8 mouse cellular contexts compared by ENCODE assay signal in genomic region chr17:15825481-15826396, GRCm38 (mm10). TPM values are rescaled to one million over a fixed set of nuclear protein-coding genes. Genes with fewer than 3 reads are reported as not detected.
DNase-seq lines count a peak whose midpoint lies in the region; ATAC-seq and TF ChIP-seq lines count a peak whose summit lies in the region.

No protein-coding gene starts in this region.

- peak overlapping the region; percentile 43 for H3K4me3 ChIP-seq in thymus, adult 2 months (ENCODE audit: control insufficient read depth, insufficient read depth, low read length)
- H3K4me3 ChIP-seq in intestine, embryonic 14.5 days (ENCODE audit: low read depth, low read length), result peak overlapping the region; percentile 94
- peak overlapping the region; percentile 60 for H3K4me3 ChIP-seq in liver, embryonic 13.5 days (replicated peaks)
- H3K4me3 ChIP-seq in neural tube, embryonic 14.5 days (ENCODE audit: low read depth, low read length), result peak overlapping the region; percentile 68

- peaks cover 12% of the 10 kb centered on the region for H3K27me3 ChIP-seq in thymus, adult 2 months (ENCODE audit: control insufficient read depth, insufficient read depth, low read length)
- H3K27me3 ChIP-seq in intestine, embryonic 14.5 days (replicated peaks; ENCODE audit: control insufficient read depth, insufficient read depth, low read length), result 0 out of 2 replicates have a peak, but pooled peaks cover 4% of the 10 kb centered on the region
- H3K27me3 ChIP-seq in liver, embryonic 13.5 days, result peaks cover 77% of the 10 kb centered on the region
- H3K27me3 ChIP-seq in neural tube, embryonic 14.5 days (ENCODE audit: control insufficient read depth, insufficient read depth, low read length), result no peaks in the 10 kb centered on the region

- 2% methylated on average over 102 of the region's 102 CpGs for WGBS in thymus, adult 2 months
- WGBS in intestine, embryonic 14.5 days, result under 1% methylated on average over 89 of the region's 102 CpGs
- WGBS in liver, embryonic 13.5 days (ENCODE audit: insufficient replicate concordance), result 2% methylated on average over 89 of the region's 102 CpGs
- WGBS in neural tube, embryonic 14.5 days, result under 1% methylated on average over 76 of the region's 102 CpGs

- H3K9me3 ChIP-seq in intestine, embryonic 14.5 days (ENCODE audit: control insufficient read depth, low read length), result no peaks in the 10 kb centered on the region
- H3K9me3 ChIP-seq in liver, embryonic 13.5 days (replicated peaks), result no peaks in the 10 kb centered on the region
- no peaks in the 10 kb centered on the region for H3K9me3 ChIP-seq in neural tube, embryonic 14.5 days (ENCODE audit: control insufficient read depth, low read length)

- H3K4me1 ChIP-seq in thymus, adult 2 months (replicated peaks; ENCODE audit: control insufficient read depth, insufficient read depth, low read length), result peaks cover 24% of the 10 kb centered on the region
- H3K4me1 ChIP-seq in intestine, embryonic 14.5 days (replicated peaks; ENCODE audit: control insufficient read depth, insufficient read depth, low read length), result peaks cover 20% of the 10 kb centered on the region; the same call in 1 of the 2 replicates
- peaks cover 13% of the 10 kb centered on the region for H3K4me1 ChIP-seq in liver, embryonic 13.5 days (replicated peaks)
- H3K4me1 ChIP-seq in neural tube, embryonic 14.5 days (ENCODE audit: control insufficient read depth, insufficient read depth, low read length), result peaks cover 21% of the 10 kb centered on the region; the same call in 1 of the 2 replicates

- H3K27ac ChIP-seq in thymus, adult 2 months (ENCODE audit: control insufficient read depth, insufficient read depth, low read length), result no peak overlapping the region
- H3K27ac ChIP-seq in intestine, embryonic 14.5 days (ENCODE audit: low read depth), result peak overlapping the region; percentile 96
- no peak overlapping the region; the same call in 1 of the 2 replicates for H3K27ac ChIP-seq in liver, embryonic 13.5 days
- peak overlapping the region; percentile 93 for H3K27ac ChIP-seq in neural tube, embryonic 14.5 days (ENCODE audit: low read depth, low read length)

- peak; percentile 24 for DNase-seq in thymus, adult 2 months
- no peak for DNase-seq in thymus, adult 18-20 months
- DNase-seq in brain, embryonic 14.5 days (ENCODE audit: low read depth), result peak; percentile 65
- DNase-seq in gastrocnemius, postnatal 10 days, result peak; percentile 64
- peak; percentile 85 for DNase-seq in intestine, embryonic 14.5 days (ENCODE audit: low spot score)
- DNase-seq in liver, embryonic 13.5 days, result no peak
- DNase-seq in yolk sac, embryonic 10.5 days (ENCODE audit: low spot score), result peak; percentile 57

- no peaks in the 10 kb centered on the region for H3K36me3 ChIP-seq in thymus, adult 2 months (ENCODE audit: control insufficient read depth, insufficient read depth, low read length)
- peaks cover 4% of the 10 kb centered on the region for H3K36me3 ChIP-seq in intestine, embryonic 14.5 days (ENCODE audit: control insufficient read depth, insufficient read depth, low read length)
- no peaks in the 10 kb centered on the region for H3K36me3 ChIP-seq in liver, embryonic 13.5 days
- no peaks in the 10 kb centered on the region; the same call in 1 of the 2 replicates for H3K36me3 ChIP-seq in neural tube, embryonic 14.5 days (ENCODE audit: control insufficient read depth, insufficient read depth, low read length)

- ATAC-seq in intestine, embryonic 14.5 days (replicated peaks; ENCODE audit: low FRiP score, low TSS enrichment, low read depth), result peak; percentile 56
- peak; percentile 56 for ATAC-seq in liver, embryonic 13.5 days (ENCODE audit: low read depth)
- ATAC-seq in neural tube, embryonic 14.5 days (ENCODE audit: low read depth), result peak; percentile 47

- TF ChIP-seq CTCF in thymus, adult 2 months (IDR thresholded peaks at IDR 0.05; ENCODE audit: borderline replicate concordance, control insufficient read depth, extremely low read depth, insufficient read depth, low read length, poor library complexity), result no peak
- no peak for TF ChIP-seq CTCF in brain, embryonic 14.5 days (IDR thresholded peaks at IDR 0.05; ENCODE audit: borderline replicate concordance, extremely low read depth, insufficient read depth, insufficient read length)

- H3K9ac ChIP-seq in intestine, embryonic 14.5 days (ENCODE audit: low read length), result peak overlapping the region; percentile 96
- peak overlapping the region; percentile 65 for H3K9ac ChIP-seq in liver, embryonic 13.5 days
- H3K9ac ChIP-seq in neural tube, embryonic 14.5 days (replicated peaks; ENCODE audit: low read depth, low read length), result peak overlapping the region; percentile 89

- TF ChIP-seq POLR2A in thymus, adult 2 months (IDR thresholded peaks at IDR 0.05; ENCODE audit: control insufficient read depth, extremely low read depth, insufficient read depth, low read length, poor library complexity), result no peak
- no peak for TF ChIP-seq POLR2A in brain, embryonic 14.5 days (IDR thresholded peaks at IDR 0.05; ENCODE audit: borderline replicate concordance, extremely low read depth, insufficient read depth, insufficient read length, poor library complexity, severe bottlenecking)

- peak overlapping the region; percentile 86 for H3K4me2 ChIP-seq in intestine, embryonic 14.5 days (ENCODE audit: low read length)
- peak overlapping the region; percentile 64 for H3K4me2 ChIP-seq in liver, embryonic 13.5 days
- H3K4me2 ChIP-seq in neural tube, embryonic 14.5 days (ENCODE audit: low read depth, low read length), result peak overlapping the region; percentile 90

RNA-seq across cellular contexts. Expression of gene Rgmb, which starts 5.1 kb away (rescaled TPM):
- polyA plus RNA-seq in thymus, adult 2 months (2012; rRNA removed), result 16.5 and 23.3 TPM in 2 replicates
- polyA plus RNA-seq in brain, embryonic 14.5 days (2012; rRNA removed), result 140 and 187 TPM in 2 replicates
- total RNA-seq in gastrocnemius, postnatal 10 days (2021), result 10 to 100 TPM; 52.1 to 62.3 TPM
- 54.0 and 56.3 TPM in 2 replicates for polyA plus RNA-seq in intestine, embryonic 14.5 days (2014; fragmentation: Nextera tagmentation; extraction: Ambion mirVana)
- 0.74 and 1.4 TPM in 2 replicates for polyA plus RNA-seq in liver, embryonic 13.5 days (2015; fragmentation: Nextera tagmentation; extraction: Ambion mirVana)
- 63.7 and 84.8 TPM in 2 replicates for polyA plus RNA-seq in neural tube, embryonic 14.5 days (2014; fragmentation: Nextera tagmentation; extraction: Ambion mirVana)

Comparison
In these comparisons a context has a peak if more than half of its experiments do, and no peak if none do; other contexts are left out.
1. DNase-seq: peak in thymus, adult 2 months (single experiment), brain, embryonic 14.5 days (single experiment), gastrocnemius, postnatal 10 days (single experiment), intestine, embryonic 14.5 days (single experiment) and yolk sac, embryonic 10.5 days (single experiment); none in thymus, adult 18-20 months (0 of 2) and liver, embryonic 13.5 days (single experiment).
2. H3K27ac ChIP-seq: peak in intestine, embryonic 14.5 days (single experiment) and neural tube, embryonic 14.5 days (single experiment); none in thymus, adult 2 months (single experiment) and liver, embryonic 13.5 days (single experiment).
3. H3K4me3 ChIP-seq: peak in every context shown above with its lines; median percentile 94 in intestine, embryonic 14.5 days; 68 in neural tube, embryonic 14.5 days; 60 in liver, embryonic 13.5 days; 43 in thymus, adult 2 months.
4. Peak in every context shown above with its lines, with median percentiles within 50 percentile points of each other: ATAC-seq, H3K4me2 ChIP-seq and H3K9ac ChIP-seq.